Mouse (Mus musculus) frontal cortex, postnatal 10 days (tissue): ENCODE measurements around the gene Jade2.

Experiments
- DNase-seq, 2 experiments: peaks; one replicate each; pipeline ENCODE4 v3.0.0; 2022; ENCODE audit warnings: low spot score in 2 of 2, mixed read lengths in 1 of 2

Gene Jade2

GRCm38 (mm10) chr11:51835598-51835997 is 21.9 kb downstream of the Jade2 start:
- DNase-seq = no peak

- DNase-seq = no peak
Measured at GRCm38 (mm10) chr11:51834067-51834411, 23.4 kb downstream of the Jade2 start.

GRCm38 (mm10) chr11:51833393-51834066 is 23.9 kb downstream of the Jade2 start:
- no peak for DNase-seq

GRCm38 (mm10) chr11:51832992-51833391 is 24.5 kb downstream of the Jade2 start:
- no peak for DNase-seq

- DNase-seq = peak in 1 of 2 experiments; percentile 29
Measured at GRCm38 (mm10) chr11:51831962-51832909, 25.2 kb downstream of the Jade2 start.

- no peak for DNase-seq
Measured at GRCm38 (mm10) chr11:51824867-51825424, 32.5 kb downstream of the Jade2 start.

GRCm38 (mm10) chr11:51823963-51824753 is 33.3 kb downstream of the Jade2 start:
- no peak for DNase-seq

GRCm38 (mm10) chr11:51823271-51823670 is 34.2 kb downstream of the Jade2 start:
- DNase-seq = no peak

GRCm38 (mm10) chr11:51822736-51823135 is 34.7 kb downstream of the Jade2 start:
- no peak for DNase-seq

- DNase-seq = peak in 1 of 2 experiments; percentile 62
Measured at GRCm38 (mm10) chr11:51820861-51821260, 36.6 kb downstream of the Jade2 start.

- no peak for DNase-seq
Measured at GRCm38 (mm10) chr11:51819964-51820363, 37.5 kb downstream of the Jade2 start.

- DNase-seq = no peak
Measured at GRCm38 (mm10) chr11:51818837-51819236, 38.6 kb downstream of the Jade2 start.

- DNase-seq = peak; percentile 81 to 85
Measured at GRCm38 (mm10) chr11:51817756-51818155, 39.7 kb downstream of the Jade2 start.

GRCm38 (mm10) chr11:51812022-51812546 is 45.4 kb downstream of the Jade2 start:
- DNase-seq = no peak

GRCm38 (mm10) chr11:51811230-51811629 is 46.2 kb downstream of the Jade2 start:
- DNase-seq = no peak

GRCm38 (mm10) chr11:51809632-51810224 is 47.7 kb downstream of the Jade2 start:
- DNase-seq = no peak

- no peak for DNase-seq
Measured at GRCm38 (mm10) chr11:51807108-51807879, 50.2 kb downstream of the Jade2 start.

GRCm38 (mm10) chr11:51805221-51805981 is 52.1 kb downstream of the Jade2 start:
- peak; percentile 57 to 69 for DNase-seq

- DNase-seq = peak in 1 of 2 experiments; percentile 38
Measured at GRCm38 (mm10) chr11:51800634-51801325, 56.7 kb downstream of the Jade2 start.
